Mouse (Mus musculus) brain, embryonic 14.5 days (tissue): ENCODE measurements around the gene Ldlrap1.

ENCODE experiments used
- CTCF ChIP-seq: fragments of 200-500 bp; IDR thresholded peaks from 2 replicates; pipeline ENCODE4 v1.5.1; 2012; ENCODE audit warnings: inconsistent platforms, mild to moderate bottlenecking, moderate library complexity, borderline replicate concordance; ENCODE audit not compliant: insufficient read depth, insufficient read length; ENCODE audit errors: extremely low read depth
- POLR2A ChIP-seq: fragments of 200-500 bp; IDR thresholded peaks from 2 replicates; pipeline ENCODE4 v1.6.1; 2012; ENCODE audit warnings: mild to moderate bottlenecking, inconsistent platforms, borderline replicate concordance; ENCODE audit not compliant: poor library complexity, insufficient read depth, insufficient read length, severe bottlenecking; ENCODE audit errors: extremely low read depth

GRCm38 (mm10) chr4:134750825-134751224 lies 17.0 kb downstream of the Ldlrap1 start:
- TF ChIP-seq CTCF (no peak), POLR2A (no peak)
